Mouse (Mus musculus): ENCODE results near the gene Asic2. TPM values are rescaled to one million over a fixed set of nuclear protein-coding genes. Genes with fewer than 3 reads are reported as not detected.

The Asic2 gene
- polyA plus RNA-seq, 1 experiment from 2014 or later: 0.65 TPM

DNA sequence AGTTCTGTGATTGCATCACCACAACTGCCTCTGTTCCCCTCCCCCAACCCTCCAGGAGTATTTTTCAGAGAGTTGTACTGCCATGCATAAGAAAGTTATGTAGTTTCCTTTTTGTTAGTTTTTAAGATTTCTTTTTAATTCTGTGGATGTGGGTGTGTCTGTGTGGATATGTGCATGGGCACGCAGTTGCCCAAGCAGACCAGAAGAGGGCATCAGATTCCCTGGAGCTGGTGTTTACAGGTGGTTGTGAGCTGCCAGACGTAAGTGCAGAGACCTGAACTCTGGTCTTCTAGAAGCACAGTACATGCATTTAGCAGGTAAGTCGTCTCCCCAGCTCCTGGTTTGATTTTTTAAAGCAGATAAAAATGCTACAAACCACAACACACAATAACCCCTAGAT, 322.7 kb downstream of the Asic2 start:
- Histone ChIP-seq H3K36me3 (ENCODE audit: control insufficient read depth, insufficient read depth, low read length) (no peaks in the 10 kb centered on the region), H3K27ac (replicated peaks; ENCODE audit: low read depth, low read length) (no peak overlapping the region), H3K4me3 (ENCODE audit: low read depth, low read length) (no peak overlapping the region), H3K9me3 (ENCODE audit: control insufficient read depth, low read length) (no peaks in the 10 kb centered on the region), H3K4me1 (ENCODE audit: control insufficient read depth, insufficient read depth, low read length) (no peaks in the 10 kb centered on the region), H3K27me3 (replicated peaks; ENCODE audit: control insufficient read depth, insufficient read depth, low read length) (no peaks in the 10 kb centered on the region), H3K9ac (ENCODE audit: low read depth, low read length) (no peak overlapping the region), H3K4me2 (ENCODE audit: low read depth, low read length) (no peak overlapping the region)
- WGBS: 80% methylated on average over 3 of the region's 3 CpGs
- ATAC-seq (ENCODE audit: low read depth): no peak
- no peak for DNase-seq (ENCODE audit: low spot score)

DNA sequence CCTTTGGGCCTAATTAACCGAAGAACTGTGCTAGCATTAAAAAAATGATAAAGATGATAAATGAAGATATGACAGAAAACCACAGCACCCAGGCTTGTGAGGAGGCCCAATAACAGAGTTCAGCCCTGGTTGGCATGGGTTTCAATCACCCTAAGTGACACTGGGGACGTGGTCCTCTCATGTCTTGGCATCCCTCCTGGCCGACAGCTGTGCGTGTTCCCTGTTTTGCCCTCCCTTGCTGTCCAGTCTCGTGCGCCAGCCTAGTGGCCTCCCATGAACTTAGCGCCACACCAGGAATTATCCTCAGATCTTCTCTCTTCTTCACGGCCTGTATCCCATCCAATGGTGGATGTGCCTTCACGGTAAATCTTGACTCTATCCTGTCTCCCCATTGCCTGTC, 331.9 kb downstream of the Asic2 start:
- no peak for DNase-seq (ENCODE audit: low spot score)
- Histone ChIP-seq H3K36me3 (ENCODE audit: control insufficient read depth, insufficient read depth, low read length) (no peaks in the 10 kb centered on the region), H3K4me3 (ENCODE audit: low read depth, low read length) (no peak overlapping the region), H3K27me3 (replicated peaks; ENCODE audit: control insufficient read depth, insufficient read depth, low read length) (no peaks in the 10 kb centered on the region), H3K4me2 (ENCODE audit: low read depth, low read length) (no peak overlapping the region), H3K9ac (ENCODE audit: low read depth, low read length) (no peak overlapping the region), H3K9me3 (ENCODE audit: control insufficient read depth, low read length) (no peaks in the 10 kb centered on the region), H3K4me1 (ENCODE audit: control insufficient read depth, insufficient read depth, low read length) (no peaks in the 10 kb centered on the region; the same call in none of the 2 replicates), H3K27ac (replicated peaks; ENCODE audit: low read depth, low read length) (no peak overlapping the region)
- ATAC-seq (ENCODE audit: low read depth): no peak
- WGBS: 92% methylated on average over 9 of the region's 9 CpGs

DNA sequence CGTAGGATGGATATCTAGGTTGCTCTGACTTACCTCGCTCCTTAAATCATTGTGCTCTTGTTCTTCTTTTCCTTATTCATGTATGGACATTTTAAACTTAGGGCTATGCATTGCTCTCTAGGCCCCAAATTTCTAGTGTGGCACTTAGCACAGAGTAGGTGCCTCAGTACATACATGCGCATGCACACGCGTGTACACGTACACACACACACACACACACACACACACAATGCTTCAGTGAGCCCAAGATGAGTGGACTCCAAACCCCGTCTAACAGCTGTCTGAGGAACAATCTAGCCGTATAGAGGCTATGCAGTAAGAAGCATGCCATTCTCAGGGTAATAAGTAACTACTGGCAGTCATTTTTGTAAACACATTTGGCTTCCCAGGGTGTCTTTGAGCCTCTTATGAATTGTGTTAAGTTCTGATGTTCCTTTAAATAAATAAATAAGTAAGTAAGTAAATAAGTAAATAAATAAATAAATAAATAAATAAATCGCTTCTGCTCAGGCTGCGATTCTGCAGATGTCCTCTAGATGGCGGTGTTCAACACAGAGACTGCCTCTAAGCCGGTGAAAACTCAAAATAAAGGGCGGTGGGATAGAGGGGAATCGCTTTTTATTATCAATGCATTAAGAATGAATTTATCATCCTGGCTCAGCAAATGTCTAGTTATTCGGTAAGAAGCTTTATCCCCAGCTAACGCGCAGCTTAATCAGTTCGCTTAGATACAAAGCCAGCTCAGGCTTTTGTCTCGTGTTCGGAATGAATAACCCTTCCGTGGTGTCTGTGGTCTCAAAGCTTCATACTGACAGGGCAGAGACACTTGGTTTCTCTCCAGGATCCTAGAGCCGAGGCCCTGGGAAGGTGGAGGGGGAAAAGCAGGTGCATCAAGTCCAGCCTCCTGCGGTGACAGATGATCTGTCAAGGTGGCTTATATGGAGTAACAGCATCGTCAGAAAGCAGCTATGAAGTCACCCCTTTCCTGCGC, 333.6 kb downstream of the Asic2 start:
- H3K27me3 ChIP-seq (replicated peaks; ENCODE audit: control insufficient read depth, insufficient read depth, low read length): no peaks in the 10 kb centered on the region
- DNase-seq (ENCODE audit: low spot score): peak; percentile 66
- H3K36me3 ChIP-seq (ENCODE audit: control insufficient read depth, insufficient read depth, low read length): no peaks in the 10 kb centered on the region
- no peak overlapping the region for H3K27ac ChIP-seq (replicated peaks; ENCODE audit: low read depth, low read length)
- no peak overlapping the region for H3K4me2 ChIP-seq (ENCODE audit: low read depth, low read length)
- no peak overlapping the region for H3K9ac ChIP-seq (ENCODE audit: low read depth, low read length)
- WGBS: 61% methylated on average over 25 of the region's 25 CpGs
- no peaks in the 10 kb centered on the region; the same call in none of the 2 replicates for H3K4me1 ChIP-seq (ENCODE audit: control insufficient read depth, insufficient read depth, low read length)
- H3K4me3 ChIP-seq (ENCODE audit: low read depth, low read length): no peak overlapping the region
- no peaks in the 10 kb centered on the region for H3K9me3 ChIP-seq (ENCODE audit: control insufficient read depth, low read length)
- ATAC-seq (ENCODE audit: low read depth): no peak

DNA sequence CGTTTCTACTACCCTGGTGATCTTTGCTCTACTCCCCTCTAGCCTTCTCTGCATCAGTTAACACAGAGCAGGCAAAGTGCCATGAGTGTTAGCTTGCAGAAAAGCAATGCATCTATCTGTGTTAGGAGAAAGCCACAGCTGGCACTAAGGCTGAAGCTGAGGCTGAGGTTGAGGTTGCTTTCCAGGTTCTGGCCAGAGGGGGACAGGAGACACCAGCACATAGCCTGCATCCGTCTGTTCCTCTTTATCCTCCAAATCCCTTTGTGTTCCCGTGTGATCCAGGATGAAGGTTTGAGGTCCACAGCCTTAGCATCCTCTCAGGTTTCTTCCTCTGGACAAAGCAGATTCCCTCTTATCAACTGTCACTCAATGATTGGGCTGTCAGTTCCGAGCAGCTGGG, 343.1 kb downstream of the Asic2 start:
- WGBS: 43% methylated on average over 4 of the region's 4 CpGs
- Histone ChIP-seq H3K4me1 (ENCODE audit: control insufficient read depth, insufficient read depth, low read length) (no peaks in the 10 kb centered on the region), H3K4me2 (ENCODE audit: low read depth, low read length) (no peak overlapping the region), H3K27ac (replicated peaks; ENCODE audit: low read depth, low read length) (no peak overlapping the region), H3K4me3 (ENCODE audit: low read depth, low read length) (no peak overlapping the region), H3K27me3 (replicated peaks; ENCODE audit: control insufficient read depth, insufficient read depth, low read length) (no peaks in the 10 kb centered on the region), H3K9ac (ENCODE audit: low read depth, low read length) (no peak overlapping the region), H3K36me3 (ENCODE audit: control insufficient read depth, insufficient read depth, low read length) (no peaks in the 10 kb centered on the region), H3K9me3 (ENCODE audit: control insufficient read depth, low read length) (no peaks in the 10 kb centered on the region)
- ATAC-seq (ENCODE audit: low read depth) (no peak), DNase-seq (ENCODE audit: low spot score) (peak; percentile 11)

DNA sequence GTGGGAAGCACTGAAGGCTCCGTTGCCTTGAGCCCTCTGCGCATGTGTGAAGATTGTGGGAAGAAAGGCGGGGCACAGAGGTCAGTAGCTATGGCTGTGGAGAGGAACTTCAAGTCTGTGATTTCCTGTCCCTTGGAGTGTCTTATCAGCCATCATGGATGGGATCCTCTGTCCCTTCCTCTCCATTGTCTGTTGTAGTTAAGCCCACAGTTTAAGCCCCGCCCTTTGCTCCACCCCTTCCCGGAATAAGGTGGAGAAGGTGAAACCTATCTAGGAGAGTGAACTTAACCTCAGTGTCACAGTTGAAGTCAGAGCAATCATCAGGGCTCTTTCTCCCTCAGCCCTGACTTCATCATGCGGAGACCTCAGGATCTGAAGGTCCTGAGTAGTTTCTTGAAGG, 347.7 kb downstream of the Asic2 start:
- no peaks in the 10 kb centered on the region for H3K4me1 ChIP-seq (ENCODE audit: control insufficient read depth, insufficient read depth, low read length)
- H3K9me3 ChIP-seq (ENCODE audit: control insufficient read depth, low read length): no peaks in the 10 kb centered on the region
- no peak overlapping the region for H3K27ac ChIP-seq (replicated peaks; ENCODE audit: low read depth, low read length)
- no peaks in the 10 kb centered on the region for H3K27me3 ChIP-seq (replicated peaks; ENCODE audit: control insufficient read depth, insufficient read depth, low read length)
- 75% methylated on average over 6 of the region's 6 CpGs for WGBS
- no peak overlapping the region for H3K4me2 ChIP-seq (ENCODE audit: low read depth, low read length)
- no peak for DNase-seq (ENCODE audit: low spot score)
- H3K9ac ChIP-seq (ENCODE audit: low read depth, low read length): no peak overlapping the region
- H3K36me3 ChIP-seq (ENCODE audit: control insufficient read depth, insufficient read depth, low read length): no peaks in the 10 kb centered on the region
- no peak for ATAC-seq (ENCODE audit: low read depth)
- no peak overlapping the region for H3K4me3 ChIP-seq (ENCODE audit: low read depth, low read length)

DNA sequence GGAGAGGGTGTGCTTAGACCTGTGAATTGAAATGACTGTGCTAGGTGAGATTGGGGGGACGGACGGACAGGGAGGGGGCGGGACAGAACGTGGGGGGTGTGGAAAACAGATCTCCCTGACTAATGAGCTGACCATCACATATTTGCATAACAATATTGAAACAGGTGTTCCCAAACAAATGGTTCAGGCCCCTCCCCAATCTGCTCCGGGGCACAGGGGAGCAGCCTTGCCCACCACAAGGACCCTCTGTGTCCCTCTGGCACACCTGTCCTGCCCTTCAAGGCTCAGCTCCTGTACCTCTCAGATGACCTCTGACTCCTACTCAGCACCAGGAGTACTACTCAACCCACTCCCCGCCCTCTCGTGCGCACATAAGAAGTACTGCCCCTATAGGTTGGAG, 351.8 kb downstream of the Asic2 start:
- H3K36me3 ChIP-seq (ENCODE audit: control insufficient read depth, insufficient read depth, low read length): no peaks in the 10 kb centered on the region
- H3K4me2 ChIP-seq (ENCODE audit: low read depth, low read length): no peak overlapping the region
- no peaks in the 10 kb centered on the region; the same call in 1 of the 2 replicates for H3K4me1 ChIP-seq (ENCODE audit: control insufficient read depth, insufficient read depth, low read length)
- H3K9ac ChIP-seq (ENCODE audit: low read depth, low read length): no peak overlapping the region
- WGBS: 83% methylated on average over 8 of the region's 8 CpGs
- ATAC-seq (ENCODE audit: low read depth) (no peak), DNase-seq (ENCODE audit: low spot score) (no peak)
- peaks cover 5% of the 10 kb centered on the region; the same call in 1 of the 2 replicates for H3K27me3 ChIP-seq (replicated peaks; ENCODE audit: control insufficient read depth, insufficient read depth, low read length)
- no peak overlapping the region for H3K4me3 ChIP-seq (ENCODE audit: low read depth, low read length)
- H3K9me3 ChIP-seq (ENCODE audit: control insufficient read depth, low read length): no peaks in the 10 kb centered on the region
- H3K27ac ChIP-seq (replicated peaks; ENCODE audit: low read depth, low read length): no peak overlapping the region

DNA sequence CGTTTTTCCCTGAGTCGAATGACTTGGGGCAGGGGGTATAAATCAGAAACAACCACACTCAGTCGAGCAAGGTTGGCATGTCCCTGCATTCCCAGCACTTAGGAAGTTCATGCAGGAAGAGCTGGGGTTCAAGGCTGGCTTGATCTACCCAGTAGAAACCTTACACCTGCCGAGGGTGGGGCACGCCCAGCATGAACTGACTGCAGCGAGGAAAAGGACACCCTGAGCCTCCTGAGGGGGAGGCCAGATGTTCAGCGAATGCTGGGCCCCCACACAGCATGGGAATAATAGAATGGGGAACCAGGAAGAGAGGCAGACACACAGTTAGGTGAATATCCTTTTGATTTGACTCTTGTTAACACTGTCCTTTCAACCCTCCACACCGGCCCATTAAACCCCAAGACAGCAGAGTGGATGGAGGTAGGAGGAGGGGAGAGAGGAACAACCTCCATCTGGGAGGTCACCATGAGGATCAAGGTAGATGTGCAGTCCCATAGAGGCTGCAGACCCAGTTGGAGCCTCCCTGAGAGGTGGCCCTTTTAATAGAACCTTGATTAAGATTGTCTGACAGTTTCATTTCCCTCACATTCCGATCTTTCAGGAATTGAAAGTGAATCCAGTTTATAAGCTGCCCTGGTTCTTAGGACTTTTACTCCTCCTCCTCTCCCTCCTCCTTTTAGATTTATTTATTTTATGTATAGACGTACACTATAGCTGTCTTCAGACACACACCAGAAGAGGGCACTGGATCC, 354.2 kb downstream of the Asic2 start:
- Histone ChIP-seq H3K4me3 (ENCODE audit: low read depth, low read length) (peak overlapping the region; percentile 27; the same call in 1 of the 2 replicates), H3K27ac (replicated peaks; ENCODE audit: low read depth, low read length) (no peak overlapping the region), H3K36me3 (ENCODE audit: control insufficient read depth, insufficient read depth, low read length) (no peaks in the 10 kb centered on the region), H3K9ac (ENCODE audit: low read depth, low read length) (no peak overlapping the region), H3K4me1 (ENCODE audit: control insufficient read depth, insufficient read depth, low read length) (no peaks in the 10 kb centered on the region; the same call in 1 of the 2 replicates), H3K9me3 (ENCODE audit: control insufficient read depth, low read length) (no peaks in the 10 kb centered on the region), H3K4me2 (ENCODE audit: low read depth, low read length) (peak overlapping the region; percentile 56), H3K27me3 (replicated peaks; ENCODE audit: control insufficient read depth, insufficient read depth, low read length) (peaks cover 5% of the 10 kb centered on the region; the same call in 1 of the 2 replicates)
- no peak for DNase-seq (ENCODE audit: low spot score)
- 28% methylated on average over 10 of the region's 10 CpGs for WGBS
- ATAC-seq (ENCODE audit: low read depth): no peak

DNA sequence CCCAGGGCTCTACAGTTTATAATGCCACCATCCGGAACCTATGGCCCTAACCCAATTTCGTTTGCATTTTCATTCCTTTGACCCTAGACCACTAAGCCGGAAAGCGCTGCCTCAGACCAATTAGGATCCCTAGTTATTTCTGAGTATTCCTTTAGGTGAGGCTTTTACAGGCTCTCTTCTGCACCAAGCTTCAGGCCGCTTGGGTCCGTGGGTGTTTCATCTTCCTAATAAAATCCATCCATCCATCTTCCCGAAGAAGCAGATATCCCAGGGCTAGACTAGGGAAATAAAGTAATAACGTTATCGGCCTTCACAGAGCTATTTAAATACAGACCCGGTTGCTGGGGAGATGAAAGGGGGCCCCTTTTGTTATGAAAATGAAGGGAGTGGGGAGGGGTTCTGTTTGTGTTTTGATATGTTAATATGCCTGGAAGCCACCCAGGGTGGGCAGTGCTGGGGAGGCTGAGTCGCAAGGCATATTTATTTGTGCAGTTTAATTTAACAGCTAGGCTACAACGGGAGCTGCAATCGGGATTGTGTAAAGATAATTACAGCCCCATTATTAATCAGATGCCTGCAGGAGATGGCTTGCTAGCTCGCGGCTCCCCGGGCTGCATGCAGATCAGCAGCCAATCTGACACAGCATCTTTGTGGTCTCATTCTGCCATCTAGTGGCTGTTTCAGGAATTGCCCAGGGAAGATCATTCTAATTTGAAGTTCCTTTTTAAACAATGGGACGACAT, 355.3 kb downstream of the Asic2 start:
- peak; percentile 88 for DNase-seq (ENCODE audit: low spot score)
- Histone ChIP-seq H3K4me1 (ENCODE audit: control insufficient read depth, insufficient read depth, low read length) (no peaks in the 10 kb centered on the region; the same call in 1 of the 2 replicates), H3K9me3 (ENCODE audit: control insufficient read depth, low read length) (no peaks in the 10 kb centered on the region), H3K4me2 (ENCODE audit: low read depth, low read length) (peak overlapping the region; percentile 56), H3K27me3 (replicated peaks; ENCODE audit: control insufficient read depth, insufficient read depth, low read length) (peaks cover 5% of the 10 kb centered on the region; the same call in 1 of the 2 replicates), H3K36me3 (ENCODE audit: control insufficient read depth, insufficient read depth, low read length) (no peaks in the 10 kb centered on the region), H3K4me3 (ENCODE audit: low read depth, low read length) (peak overlapping the region; percentile 27), H3K9ac (ENCODE audit: low read depth, low read length) (no peak overlapping the region), H3K27ac (replicated peaks; ENCODE audit: low read depth, low read length) (no peak overlapping the region)
- peak; percentile 27; the same call in 1 of the 2 replicates for ATAC-seq (ENCODE audit: low read depth)
- whole genome bisulfite sequencing: 2% methylated on average over 17 of the region's 17 CpGs

Measured in embryonic facial prominence, embryonic 14.5 days (tissue).